Mouse (Mus musculus): ENCODE measurements around the gene Map2k7.

DNA sequence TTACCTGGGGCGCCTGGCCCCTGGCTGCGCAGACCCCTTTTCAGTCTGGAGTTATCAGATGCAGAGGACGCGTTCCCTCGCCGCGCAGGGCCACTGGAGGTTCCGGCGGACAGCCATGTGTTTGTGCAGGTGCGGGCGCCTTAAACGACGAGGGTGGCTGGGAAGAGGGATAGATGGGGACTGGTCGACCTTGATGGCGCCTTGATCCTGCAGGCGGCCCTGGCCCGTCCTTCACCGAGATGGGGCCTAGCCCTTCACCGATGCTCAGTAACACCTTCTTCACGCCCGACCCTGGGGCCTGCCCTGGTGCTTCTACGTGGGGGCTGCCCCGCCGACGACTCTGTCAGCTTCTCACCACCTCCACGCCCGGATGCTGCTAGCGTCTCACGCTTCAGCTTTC lies 10.7 kb downstream of the Map2k7 start:
- TF ChIP-seq CTCF (IDR thresholded peaks at IDR 0.05; ENCODE audit: extremely low read depth, insufficient read depth, low read length), result no peak
- no peak for TF ChIP-seq POLR2A (IDR thresholded peaks at IDR 0.05; ENCODE audit: extremely low read depth, insufficient read depth, low read length)

All from cortical plate, adult 2 months (tissue).